Mouse (Mus musculus) liver, embryonic 16.5 days (tissue): ENCODE results near the gene Tekt5. TPM values are rescaled to one million over a fixed set of nuclear protein-coding genes. Genes with fewer than 3 reads are reported as not detected.

Experiments
- ATAC-seq: fragments of 200-750 bp; cut with Nextera tagmentation; 2 replicates; pipeline ENCODE4 v1.8.0; 2017; ENCODE audit warnings: low read depth, mild to moderate bottlenecking, moderate number of reproducible peaks, moderate library complexity
- H3K27ac ChIP-seq: fragments of 300-500 bp; sonication (generic); 2 replicates; pipeline ENCODE4 v1.5.1; 2014; ENCODE audit warnings: mild to moderate bottlenecking, low read length
- H3K27me3 ChIP-seq: fragments of 300-500 bp; sonication (generic); 2 replicates; pipeline ENCODE4 v1.6.1; 2014; ENCODE audit warnings: low read depth, low read length, mixed read lengths; ENCODE audit not compliant: control insufficient read depth, insufficient read depth
- H3K36me3 ChIP-seq: fragments of 300-500 bp; sonication (generic); 2 replicates; pipeline ENCODE4 v1.6.1; 2014; ENCODE audit warnings: mild to moderate bottlenecking; ENCODE audit not compliant: control insufficient read depth, insufficient read depth
- H3K4me1 ChIP-seq: fragments of 300-500 bp; sonication (generic); 2 replicates; pipeline ENCODE4 v1.6.1; 2014; ENCODE audit warnings: low read depth, low read length, mixed read lengths; ENCODE audit not compliant: control insufficient read depth
- H3K4me2 ChIP-seq: fragments of 300-500 bp; sonication (generic); 2 replicates; pipeline ENCODE4 v1.6.1; 2014; ENCODE audit warnings: low read depth, low read length, mixed read lengths
- H3K4me3 ChIP-seq: fragments of 300-500 bp; sonication (generic); 2 replicates; pipeline ENCODE4 v1.5.1; 2014; ENCODE audit warnings: low read depth, mild to moderate bottlenecking, low read length
- H3K9ac ChIP-seq: fragments of 300-500 bp; sonication (generic); 2 replicates; pipeline ENCODE4 v1.6.1; 2014; ENCODE audit warnings: low read depth, low read length
- H3K9me3 ChIP-seq: fragments of 300-500 bp; sonication (generic); replicated peaks from 2 replicates; pipeline ENCODE4 v1.6.1; 2016; ENCODE audit warnings: low read length; ENCODE audit not compliant: control insufficient read depth
- WGBS: fragments of 180-500 bp; shearing (Covaris S2); extraction: QIAGEN DNeasy Blood & Tissue Kit; methylation state at CpG from one replicate; pipeline ENCODE4 v1.1.7; 2014; ENCODE audit not compliant: insufficient replicate concordance; 5-methylcytosine and 5-hydroxymethylcytosine counted together
- polyA plus RNA-seq: library from polyadenylated mRNA; unstranded; fragments of >200 nt; fragmentation: Nextera tagmentation; extraction: Ambion mirVana; gene quantifications from 2 replicates; pipeline ENCODE4 v1.2.1, GENCODE M21; 2015

The Tekt5 gene
- polyA plus RNA-seq, 1 experiment from 2014 or later = 0.17 TPM

GRCm38 (mm10) chr16:10420447-10421054 is 25.3 kb upstream of the Tekt5 start:
- H3K9ac ChIP-seq = no peak overlapping the region
- H3K27me3 ChIP-seq = no peaks in the 10 kb centered on the region
- H3K36me3 ChIP-seq = peaks cover 34% of the 10 kb centered on the region
- H3K4me2 ChIP-seq = no peak overlapping the region
- no peaks in the 10 kb centered on the region for H3K9me3 ChIP-seq
- no peak overlapping the region for H3K27ac ChIP-seq
- WGBS = 76% methylated on average over 9 of the region's 9 CpGs
- no peak overlapping the region for H3K4me3 ChIP-seq
- no peak for ATAC-seq
- no peaks in the 10 kb centered on the region for H3K4me1 ChIP-seq

- WGBS = 82% methylated on average over 9 of the region's 9 CpGs
- Histone ChIP-seq H3K27me3 (no peaks in the 10 kb centered on the region), H3K27ac (no peak overlapping the region), H3K9me3 (no peaks in the 10 kb centered on the region), H3K36me3 (peaks cover 25% of the 10 kb centered on the region), H3K9ac (no peak overlapping the region), H3K4me1 (peaks cover under 1% of the 10 kb centered on the region), H3K4me3 (no peak overlapping the region), H3K4me2 (no peak overlapping the region)
- ATAC-seq = no peak
Observed at GRCm38 (mm10) chr16:10417723-10418259, 22.5 kb upstream of the Tekt5 start.

- Histone ChIP-seq H3K9me3 (no peaks in the 10 kb centered on the region), H3K4me2 (no peak overlapping the region), H3K9ac (no peak overlapping the region), H3K4me1 (peaks cover 7% of the 10 kb centered on the region), H3K27ac (no peak overlapping the region), H3K36me3 (peaks cover 23% of the 10 kb centered on the region), H3K27me3 (no peaks in the 10 kb centered on the region), H3K4me3 (no peak overlapping the region)
- no peak for ATAC-seq
- 79% methylated on average over 4 of the region's 4 CpGs for WGBS
Observed at GRCm38 (mm10) chr16:10416866-10417265, 21.6 kb upstream of the Tekt5 start.

GRCm38 (mm10) chr16:10415976-10416375 is 20.7 kb upstream of the Tekt5 start:
- Histone ChIP-seq H3K9me3 (no peaks in the 10 kb centered on the region), H3K27ac (no peak overlapping the region), H3K36me3 (peaks cover 17% of the 10 kb centered on the region), H3K4me3 (no peak overlapping the region), H3K4me1 (peaks cover 13% of the 10 kb centered on the region), H3K27me3 (no peaks in the 10 kb centered on the region), H3K4me2 (no peak overlapping the region), H3K9ac (no peak overlapping the region)
- WGBS = 76% methylated on average over 6 of the region's 6 CpGs
- no peak for ATAC-seq

- Histone ChIP-seq H3K36me3 (peaks cover 15% of the 10 kb centered on the region), H3K27me3 (no peaks in the 10 kb centered on the region), H3K9ac (peak within 1 kb of the TSS; percentile 86), H3K4me3 (peak within 1 kb of the TSS; percentile 95), H3K9me3 (no peaks in the 10 kb centered on the region), H3K27ac (peak within 1 kb of the TSS; percentile 95), H3K4me2 (peak within 1 kb of the TSS; percentile 90), H3K4me1 (peaks cover 14% of the 10 kb centered on the region)
- ATAC-seq = peak; percentile 96
- WGBS = 2% methylated on average over 56 of the region's 56 CpGs
Observed at GRCm38 (mm10) chr16:10411764-10412746, 16.8 kb upstream of the Tekt5 start, which contains the start of gene Nubp1. TSS of gene Nubp1 (plus strand) at chr16:10411948.

GRCm38 (mm10) chr16:10399160-10399559 is 3.9 kb upstream of the Tekt5 start:
- Histone ChIP-seq H3K9me3 (no peaks in the 10 kb centered on the region), H3K27ac (no peak overlapping the region), H3K9ac (no peak overlapping the region), H3K4me2 (no peak overlapping the region), H3K27me3 (peaks cover 2% of the 10 kb centered on the region; the same call in 1 of the 2 replicates), H3K36me3 (no peaks in the 10 kb centered on the region), H3K4me3 (no peak overlapping the region), H3K4me1 (no peaks in the 10 kb centered on the region)
- WGBS = 26% methylated on average over 7 of the region's 7 CpGs
- no peak for ATAC-seq

- H3K9me3 ChIP-seq = no peaks in the 10 kb centered on the region
- no peak overlapping the region for H3K27ac ChIP-seq
- H3K9ac ChIP-seq = no peak overlapping the region
- no peaks in the 10 kb centered on the region for H3K4me1 ChIP-seq
- H3K4me2 ChIP-seq = no peak overlapping the region
- ATAC-seq = no peak
- WGBS = 50% methylated on average over 5 of the region's 5 CpGs
- H3K36me3 ChIP-seq = no peaks in the 10 kb centered on the region
- no peak overlapping the region for H3K4me3 ChIP-seq
- H3K27me3 ChIP-seq = peaks cover 2% of the 10 kb centered on the region; the same call in 1 of the 2 replicates
Observed at GRCm38 (mm10) chr16:10398755-10399154, 3.5 kb upstream of the Tekt5 start.

GRCm38 (mm10) chr16:10392587-10392986 is 2.7 kb downstream of the Tekt5 start:
- Histone ChIP-seq H3K4me2 (no peak overlapping the region), H3K4me1 (peaks cover 7% of the 10 kb centered on the region), H3K4me3 (no peak overlapping the region), H3K27ac (no peak overlapping the region), H3K27me3 (peaks cover 2% of the 10 kb centered on the region; the same call in 1 of the 2 replicates), H3K36me3 (no peaks in the 10 kb centered on the region), H3K9ac (no peak overlapping the region), H3K9me3 (no peaks in the 10 kb centered on the region)
- no peak for ATAC-seq
- 43% methylated on average over 9 of the region's 9 CpGs for WGBS
